Mouse (Mus musculus): Measurements from ENCODE around the gene Asgr2. TPM values are rescaled to one million over a fixed set of nuclear protein-coding genes. Genes with fewer than 3 reads are reported as not detected.
"Not testable (repeated sequence)": the region's sequence is repeated elsewhere in the genome, so short reads cannot be mapped to it uniquely, and the experiment has no call there.

Asgr2 gene
- polyA plus RNA-seq, 1 experiment = 0.58 TPM

DNA sequence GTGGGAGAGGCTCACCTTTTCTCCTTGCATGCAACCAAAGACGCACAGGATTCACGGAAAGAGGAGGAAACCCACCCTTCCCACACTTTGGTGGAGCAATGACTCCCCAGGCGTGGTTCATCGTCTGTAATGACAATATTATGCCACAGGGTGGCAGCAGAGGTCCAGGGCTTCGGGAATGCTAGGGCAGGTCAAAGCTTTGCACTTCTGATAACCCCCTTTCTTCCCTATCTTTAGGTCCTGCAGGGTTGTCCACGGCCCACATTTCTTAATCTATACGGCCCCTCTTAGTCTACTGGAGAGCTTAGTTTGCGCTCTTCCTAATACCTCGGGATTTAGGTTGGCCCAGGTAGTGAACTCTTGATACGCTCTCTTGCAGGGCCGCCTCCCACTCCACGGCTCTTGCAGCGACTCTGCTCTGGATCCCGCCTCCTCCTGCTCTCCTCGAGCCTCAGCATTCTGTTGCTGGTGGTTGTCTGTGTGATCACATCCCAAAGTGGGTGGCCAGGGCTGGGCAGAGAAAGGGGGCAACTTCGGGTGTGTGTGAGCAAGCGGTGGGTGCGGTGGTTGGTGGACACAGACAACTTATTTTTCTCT, 36.7 kb upstream of the Asgr2 start:
- no peaks in the 10 kb centered on the region for H3K36me3 ChIP-seq (ENCODE audit: control insufficient read depth, insufficient read depth, low read length)
- TF ChIP-seq CTCF (IDR thresholded peaks at IDR 0.05; ENCODE audit: control insufficient read depth, insufficient read depth, insufficient replicate concordance, low read depth, low read length) = peak; percentile 94; the same call in 1 of the 2 replicates
- TF ChIP-seq POLR2A (IDR thresholded peaks at IDR 0.05; ENCODE audit: control insufficient read depth, low read depth, low read length) = no peak
- no peak overlapping the region for H3K27ac ChIP-seq (ENCODE audit: control insufficient read depth, insufficient read depth, low read depth, low read length)
- no peak overlapping the region for H3K4me3 ChIP-seq (ENCODE audit: control insufficient read depth, low read depth, low read length)
- peaks cover 5% of the 10 kb centered on the region for H3K4me1 ChIP-seq (ENCODE audit: control insufficient read depth, insufficient read depth, low read length)
- H3K27me3 ChIP-seq (ENCODE audit: control insufficient read depth, insufficient read depth, low read length) = no peaks in the 10 kb centered on the region

DNA sequence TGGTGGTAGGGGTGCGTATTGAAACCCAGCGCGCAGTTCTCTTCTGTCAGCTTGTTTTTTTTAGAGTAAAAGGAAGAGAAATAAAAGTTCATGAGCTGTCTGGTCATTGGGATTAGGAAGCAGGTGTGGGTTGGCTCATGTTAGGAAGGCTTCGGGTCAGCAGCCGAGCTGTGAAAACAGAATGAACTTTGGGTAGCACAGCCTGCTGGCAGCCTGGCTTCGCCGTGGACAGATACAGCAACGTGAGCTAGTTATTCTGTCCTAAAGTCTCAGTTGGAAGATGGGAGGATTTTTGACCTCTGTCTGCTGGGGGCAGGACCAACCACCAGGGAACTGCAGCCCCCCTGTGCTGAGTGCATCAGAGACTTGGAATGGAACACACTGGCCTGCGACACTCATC, 34.6 kb upstream of the Asgr2 start:
- Histone ChIP-seq H3K4me3 (ENCODE audit: control insufficient read depth, low read depth, low read length) (no peak overlapping the region), H3K36me3 (ENCODE audit: control insufficient read depth, insufficient read depth, low read length) (no peaks in the 10 kb centered on the region), H3K27me3 (ENCODE audit: control insufficient read depth, insufficient read depth, low read length) (no peaks in the 10 kb centered on the region), H3K27ac (ENCODE audit: control insufficient read depth, insufficient read depth, low read depth, low read length) (no peak overlapping the region), H3K4me1 (ENCODE audit: control insufficient read depth, insufficient read depth, low read length) (peaks cover 5% of the 10 kb centered on the region)
- TF ChIP-seq POLR2A (IDR thresholded peaks at IDR 0.05; ENCODE audit: control insufficient read depth, low read depth, low read length) (no peak), CTCF (IDR thresholded peaks at IDR 0.05; ENCODE audit: control insufficient read depth, insufficient read depth, insufficient replicate concordance, low read depth, low read length) (no peak)

- Histone ChIP-seq H3K27me3 (ENCODE audit: control insufficient read depth, insufficient read depth, low read length) (no peaks in the 10 kb centered on the region), H3K4me3 (ENCODE audit: control insufficient read depth, low read depth, low read length) (no peak overlapping the region), H3K36me3 (ENCODE audit: control insufficient read depth, insufficient read depth, low read length) (no peaks in the 10 kb centered on the region), H3K27ac (ENCODE audit: control insufficient read depth, insufficient read depth, low read depth, low read length) (no peak overlapping the region), H3K4me1 (ENCODE audit: control insufficient read depth, insufficient read depth, low read length) (peaks cover 7% of the 10 kb centered on the region)
- no peak for TF ChIP-seq CTCF (IDR thresholded peaks at IDR 0.05; ENCODE audit: control insufficient read depth, insufficient read depth, insufficient replicate concordance, low read depth, low read length)
- TF ChIP-seq POLR2A (IDR thresholded peaks at IDR 0.05; ENCODE audit: control insufficient read depth, low read depth, low read length) = no peak
These were observed 32.5 kb upstream of the Asgr2 start for GRCm38 (mm10) chr11:70059930-70060329.

GRCm38 (mm10) chr11:70063053-70063452, 29.4 kb upstream of the Asgr2 start:
- no peak overlapping the region for H3K4me3 ChIP-seq (ENCODE audit: control insufficient read depth, low read depth, low read length)
- H3K36me3 ChIP-seq (ENCODE audit: control insufficient read depth, insufficient read depth, low read length) = no peaks in the 10 kb centered on the region
- H3K27ac ChIP-seq (ENCODE audit: control insufficient read depth, insufficient read depth, low read depth, low read length) = no peak overlapping the region
- TF ChIP-seq POLR2A (IDR thresholded peaks at IDR 0.05; ENCODE audit: control insufficient read depth, low read depth, low read length) (no peak), CTCF (IDR thresholded peaks at IDR 0.05; ENCODE audit: control insufficient read depth, insufficient read depth, insufficient replicate concordance, low read depth, low read length) (peak; percentile 69)
- H3K27me3 ChIP-seq (ENCODE audit: control insufficient read depth, insufficient read depth, low read length) = no peaks in the 10 kb centered on the region
- peaks cover 2% of the 10 kb centered on the region for H3K4me1 ChIP-seq (ENCODE audit: control insufficient read depth, insufficient read depth, low read length)

DNA sequence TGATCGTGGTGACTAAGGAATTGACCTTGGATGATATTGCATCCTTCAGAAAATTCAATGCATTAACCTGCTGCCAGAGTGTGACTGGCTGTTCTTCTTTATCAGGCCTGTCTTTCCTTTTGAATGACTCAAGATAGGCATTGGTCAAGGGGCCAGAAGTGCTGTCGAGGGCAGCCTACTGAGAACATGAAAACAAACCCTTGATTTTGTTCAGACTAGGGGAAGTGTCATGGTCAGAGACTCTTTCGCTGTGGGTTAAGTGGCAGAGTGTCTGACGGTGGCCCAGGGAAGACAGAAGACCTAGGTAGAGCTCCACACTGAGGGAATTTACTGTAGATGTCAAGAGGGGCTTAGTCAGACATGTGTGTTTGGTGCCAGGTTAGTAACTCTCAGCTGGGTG, 25.7 kb upstream of the Asgr2 start:
- TF ChIP-seq CTCF (IDR thresholded peaks at IDR 0.05; ENCODE audit: control insufficient read depth, insufficient read depth, insufficient replicate concordance, low read depth, low read length) (no peak), POLR2A (IDR thresholded peaks at IDR 0.05; ENCODE audit: control insufficient read depth, low read depth, low read length) (no peak)
- Histone ChIP-seq H3K4me3 (ENCODE audit: control insufficient read depth, low read depth, low read length) (no peak overlapping the region), H3K27me3 (ENCODE audit: control insufficient read depth, insufficient read depth, low read length) (no peaks in the 10 kb centered on the region), H3K4me1 (ENCODE audit: control insufficient read depth, insufficient read depth, low read length) (peaks cover 2% of the 10 kb centered on the region), H3K36me3 (ENCODE audit: control insufficient read depth, insufficient read depth, low read length) (no peaks in the 10 kb centered on the region), H3K27ac (ENCODE audit: control insufficient read depth, insufficient read depth, low read depth, low read length) (peak overlapping the region; percentile 66)

- Histone ChIP-seq H3K27ac (ENCODE audit: control insufficient read depth, insufficient read depth, low read depth, low read length) (no peak overlapping the region), H3K4me3 (ENCODE audit: control insufficient read depth, low read depth, low read length) (no peak overlapping the region), H3K4me1 (ENCODE audit: control insufficient read depth, insufficient read depth, low read length) (peaks cover under 1% of the 10 kb centered on the region), H3K27me3 (ENCODE audit: control insufficient read depth, insufficient read depth, low read length) (no peaks in the 10 kb centered on the region), H3K36me3 (ENCODE audit: control insufficient read depth, insufficient read depth, low read length) (no peaks in the 10 kb centered on the region)
- TF ChIP-seq CTCF (IDR thresholded peaks at IDR 0.05; ENCODE audit: control insufficient read depth, insufficient read depth, insufficient replicate concordance, low read depth, low read length) (no peak), POLR2A (IDR thresholded peaks at IDR 0.05; ENCODE audit: control insufficient read depth, low read depth, low read length) (no peak)
These were observed 24.2 kb upstream of the Asgr2 start for GRCm38 (mm10) chr11:70068245-70068644.

GRCm38 (mm10) chr11:70070057-70070456, 22.4 kb upstream of the Asgr2 start:
- H3K4me3 ChIP-seq (ENCODE audit: control insufficient read depth, low read depth, low read length) = no peak overlapping the region
- H3K27ac ChIP-seq (ENCODE audit: control insufficient read depth, insufficient read depth, low read depth, low read length) = no peak overlapping the region
- H3K36me3 ChIP-seq (ENCODE audit: control insufficient read depth, insufficient read depth, low read length) = no peaks in the 10 kb centered on the region
- H3K27me3 ChIP-seq (ENCODE audit: control insufficient read depth, insufficient read depth, low read length) = no peaks in the 10 kb centered on the region
- TF ChIP-seq POLR2A (IDR thresholded peaks at IDR 0.05; ENCODE audit: control insufficient read depth, low read depth, low read length) = no peak
- TF ChIP-seq CTCF (IDR thresholded peaks at IDR 0.05; ENCODE audit: control insufficient read depth, insufficient read depth, insufficient replicate concordance, low read depth, low read length) = no peak
- peaks cover 2% of the 10 kb centered on the region for H3K4me1 ChIP-seq (ENCODE audit: control insufficient read depth, insufficient read depth, low read length)

DNA sequence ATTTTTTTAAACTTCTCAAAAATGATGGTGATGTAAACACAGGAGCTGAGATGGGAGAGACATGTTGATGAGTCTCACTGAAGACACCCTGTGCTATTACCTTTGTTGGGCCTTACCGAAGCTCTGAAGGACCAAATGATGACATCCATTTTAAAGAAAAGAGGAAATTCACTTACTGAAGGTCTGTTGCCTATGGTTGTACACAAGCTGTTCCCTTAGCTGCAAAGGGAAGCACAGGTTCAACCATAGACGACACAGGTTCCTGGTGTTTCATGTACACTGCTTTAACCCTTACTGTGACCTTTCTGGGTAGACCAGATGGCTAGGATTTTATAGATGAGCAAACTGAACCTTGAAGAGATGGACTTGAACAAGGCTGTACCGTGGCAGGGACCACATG, 21.8 kb upstream of the Asgr2 start:
- H3K27ac ChIP-seq (ENCODE audit: control insufficient read depth, insufficient read depth, low read depth, low read length) = not testable (repeated sequence)

More for the DNA sequence above, 21.8 kb upstream of the Asgr2 start:
- H3K4me3 ChIP-seq (ENCODE audit: control insufficient read depth, low read depth, low read length); H3K36me3 ChIP-seq (ENCODE audit: control insufficient read depth, insufficient read depth, low read length); H3K27me3 ChIP-seq (ENCODE audit: control insufficient read depth, insufficient read depth, low read length); H3K4me1 ChIP-seq (ENCODE audit: control insufficient read depth, insufficient read depth, low read length): not testable (repeated sequence)

Measured in testis, adult 2 months (tissue).